Mouse (Mus musculus): ENCODE data around the gene 4933405L10Rik.

Gene 4933405L10Rik

DNA sequence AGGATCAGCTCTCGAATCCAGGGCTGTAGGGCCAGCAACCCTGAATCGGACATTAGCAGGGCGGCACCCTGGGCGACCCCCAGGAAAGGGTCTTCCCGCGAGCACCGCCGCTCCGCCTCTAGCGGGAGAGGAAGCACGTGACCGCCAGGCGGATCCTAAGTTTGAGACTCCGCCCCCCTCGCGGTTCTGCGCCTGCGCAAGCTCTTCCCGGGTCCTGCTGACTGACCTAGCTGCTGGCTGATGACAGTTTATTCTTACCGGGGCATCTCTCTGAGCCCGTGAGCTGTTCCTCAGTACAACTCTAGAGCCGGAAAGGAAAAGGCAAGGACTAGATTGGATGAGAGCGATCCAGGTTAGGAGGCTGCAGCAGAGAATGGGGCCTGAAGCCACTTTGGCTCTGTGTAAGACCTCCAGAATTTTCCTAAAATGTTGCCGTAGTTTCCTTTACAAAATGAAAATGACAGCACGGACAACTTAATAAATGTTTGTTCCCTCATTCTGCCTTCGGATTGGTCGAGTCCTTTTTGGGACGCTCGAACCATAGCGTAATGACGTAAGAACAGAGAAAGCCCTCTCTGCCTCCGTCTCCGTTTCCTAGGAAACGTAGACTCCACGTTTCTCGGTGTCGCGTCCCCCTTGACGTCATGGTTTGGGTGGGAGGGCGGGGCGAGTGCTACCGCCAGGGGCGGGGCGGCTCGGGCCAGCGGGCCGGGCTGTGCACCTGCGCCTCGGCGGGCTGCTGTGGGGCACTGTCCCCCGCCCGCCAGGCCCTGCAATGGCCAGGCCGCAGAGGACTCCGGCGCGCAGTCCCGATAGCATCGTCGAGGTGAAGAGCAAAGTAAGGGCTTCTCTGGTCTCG is 6.3 kb upstream of the 4933405L10Rik start, which contains the start of the genes Acd and Pard6a:
Acd (minus strand) TSS at position 137 of the 859 bp plus-strand sequence.
Pard6a (plus strand) TSS at position 183 of the 859 bp plus-strand sequence.
- peak; percentile 94 to 95 for DNase-seq (ENCODE audit: low spot score in 2 of 2)

DNA sequence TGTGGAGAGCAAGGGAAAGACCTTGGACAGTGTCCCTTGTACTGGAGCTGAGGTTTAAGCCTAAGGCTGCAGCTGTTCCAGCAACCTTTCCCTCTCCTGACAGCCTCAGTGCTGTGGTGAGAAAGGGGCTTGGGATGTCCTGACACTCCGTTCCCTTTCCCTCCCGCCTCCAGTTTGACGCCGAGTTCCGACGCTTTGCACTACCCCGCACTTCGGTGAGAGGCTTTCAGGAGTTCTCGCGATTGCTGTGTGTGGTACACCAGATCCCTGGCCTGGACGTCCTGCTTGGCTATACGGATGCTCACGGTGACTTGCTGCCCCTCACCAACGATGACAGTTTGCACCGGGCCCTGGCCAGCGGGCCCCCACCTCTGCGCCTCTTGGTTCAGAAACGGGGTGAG is 5.5 kb upstream of the 4933405L10Rik start:
- no peak for DNase-seq (ENCODE audit: low spot score in 2 of 2)

DNA sequence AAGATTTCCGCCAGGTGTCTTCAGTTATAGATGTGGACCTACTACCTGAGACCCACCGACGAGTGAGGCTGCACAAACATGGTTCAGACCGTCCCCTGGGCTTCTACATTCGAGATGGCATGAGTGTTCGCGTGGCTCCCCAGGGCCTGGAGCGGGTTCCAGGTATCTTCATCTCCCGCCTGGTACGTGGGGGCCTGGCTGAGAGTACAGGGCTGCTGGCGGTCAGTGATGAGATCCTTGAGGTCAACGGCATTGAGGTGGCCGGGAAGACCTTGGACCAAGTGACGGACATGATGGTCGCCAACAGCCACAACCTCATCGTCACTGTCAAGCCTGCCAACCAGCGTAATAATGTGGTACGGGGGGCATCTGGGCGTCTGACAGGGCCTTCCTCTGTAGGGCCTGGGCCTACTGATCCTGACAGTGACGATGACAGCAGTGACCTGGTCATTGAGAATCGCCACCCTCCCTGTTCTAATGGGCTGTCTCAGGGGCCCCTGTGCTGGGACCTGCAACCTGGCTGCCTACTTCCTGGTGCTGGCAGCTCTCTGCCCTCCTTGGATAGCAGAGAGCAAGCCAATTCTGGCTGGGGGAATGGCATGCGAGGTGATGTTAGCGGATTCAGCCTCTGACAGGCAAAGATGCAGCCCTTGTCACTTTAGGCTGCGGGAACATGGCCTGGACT is 4.6 kb upstream of the 4933405L10Rik start:
- no peak for DNase-seq (ENCODE audit: low spot score in 2 of 2)

DNA sequence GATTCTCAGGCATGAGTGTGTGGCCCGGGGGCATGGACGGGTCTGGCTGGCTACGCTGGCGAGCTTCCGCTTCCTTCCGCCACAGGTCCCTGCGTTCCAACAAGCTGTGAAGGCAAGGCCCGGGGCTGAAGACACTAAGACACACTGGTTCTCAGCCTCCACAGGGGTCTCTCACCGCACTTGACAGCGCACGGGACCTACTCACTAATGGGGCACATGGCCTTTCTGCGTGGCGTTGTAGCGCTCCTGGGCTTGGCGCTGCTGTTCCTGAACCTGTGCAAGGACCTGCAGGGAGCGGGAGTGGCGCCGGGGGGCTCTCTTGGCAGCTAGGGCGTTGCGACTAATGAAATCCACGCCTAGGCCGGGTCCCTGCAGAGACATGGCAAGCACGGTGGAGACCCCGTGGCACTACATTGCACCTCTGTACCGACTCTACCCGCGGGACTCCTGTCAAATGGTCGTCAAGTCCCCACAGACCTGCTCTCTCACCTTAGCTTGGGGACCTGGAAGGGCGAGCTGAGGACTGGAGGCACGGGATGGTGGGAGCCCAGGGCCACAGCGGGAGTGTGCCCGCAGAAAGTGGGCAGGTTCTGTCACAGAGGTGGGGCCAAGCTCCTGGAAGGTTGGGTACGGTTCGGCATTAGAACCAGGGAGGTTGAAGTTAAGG is 3.2 kb upstream of the 4933405L10Rik start:
- DNase-seq (ENCODE audit: low spot score in 2 of 2), result no peak

DNA sequence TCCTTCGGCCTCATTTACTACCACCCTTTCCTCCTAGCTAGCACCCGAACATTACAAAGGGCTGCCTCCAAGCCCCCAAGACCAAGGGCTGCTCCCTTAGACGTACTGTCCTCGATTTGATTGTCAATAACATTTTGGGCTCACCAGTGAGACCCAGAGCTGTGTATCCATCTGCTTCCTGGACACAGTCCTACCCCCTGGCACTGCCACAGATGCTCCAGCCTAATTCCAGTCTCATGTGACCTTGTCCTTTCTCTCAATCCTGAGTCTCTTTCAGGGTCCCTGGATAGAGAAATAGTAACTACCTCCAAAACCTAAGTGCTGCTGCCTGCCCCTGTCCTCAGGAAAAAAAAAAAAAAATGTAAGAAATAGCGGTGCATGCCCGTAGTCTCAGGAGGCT is 2.5 kb upstream of the 4933405L10Rik start:
- DNase-seq (ENCODE audit: low spot score in 2 of 2), result no peak

DNA sequence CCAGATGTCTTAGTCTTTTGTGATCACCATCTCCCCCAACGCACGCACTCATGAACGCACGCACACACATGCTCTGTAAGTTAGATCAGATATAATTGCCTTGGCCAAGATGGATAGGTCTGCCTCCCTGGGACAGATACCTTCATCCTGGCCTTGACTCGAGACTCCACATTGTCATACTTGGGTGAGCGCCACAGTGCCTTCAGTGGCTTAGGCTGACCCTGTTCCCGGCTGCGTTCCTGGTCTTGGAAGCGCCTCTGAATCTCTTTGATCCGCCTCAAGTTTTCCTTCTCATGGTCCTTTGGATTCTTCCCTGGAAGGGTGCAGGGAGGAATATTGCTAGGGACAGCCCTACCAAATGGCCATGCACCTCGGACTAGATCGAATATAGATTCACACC is 1.0 kb upstream of the 4933405L10Rik start:
- DNase-seq (ENCODE audit: low spot score in 2 of 2), result no peak

DNA sequence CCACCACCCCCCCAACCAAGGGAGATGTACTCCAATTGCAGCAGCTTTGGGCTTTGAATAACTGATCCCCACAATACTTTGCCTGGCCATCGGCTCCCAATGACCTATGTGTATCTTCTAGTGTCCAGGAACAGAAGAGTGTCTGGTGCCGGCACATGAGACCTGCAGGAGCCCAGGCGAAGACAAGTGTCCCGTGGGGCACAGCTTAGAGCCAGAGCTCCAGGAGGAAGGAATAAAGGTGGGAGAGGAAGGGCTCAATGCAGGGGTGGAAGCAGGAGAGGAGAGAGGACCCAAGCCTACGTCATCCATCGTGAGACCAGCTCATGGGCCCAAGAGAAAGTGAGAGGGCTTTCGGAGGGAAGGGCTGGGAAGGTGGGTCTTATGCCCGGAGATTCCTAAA is 1.2 kb downstream of the 4933405L10Rik start:
- DNase-seq (ENCODE audit: low spot score in 2 of 2), result no peak

DNA sequence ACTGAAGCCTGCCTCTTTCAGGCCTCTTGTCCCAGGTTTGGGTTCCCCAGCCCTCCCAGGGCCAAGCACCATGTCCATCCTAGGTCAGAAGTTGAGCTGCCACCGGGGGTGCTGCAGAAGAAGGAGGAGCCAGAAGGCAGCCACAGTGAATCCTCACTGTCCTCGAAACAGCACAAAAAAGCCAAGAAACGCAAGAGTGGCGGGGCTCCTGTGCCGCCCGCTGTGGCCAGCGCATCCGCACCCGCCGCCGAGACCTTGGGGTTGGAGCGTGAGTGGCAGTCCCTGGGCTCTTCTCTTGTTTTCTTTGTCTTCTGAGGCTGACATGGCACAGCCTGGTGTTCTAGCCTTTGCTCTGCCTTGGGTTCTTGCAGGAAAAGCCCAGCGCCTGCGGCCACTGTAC is 1.9 kb downstream of the 4933405L10Rik start:
- DNase-seq (ENCODE audit: low spot score in 2 of 2), result no peak

DNA sequence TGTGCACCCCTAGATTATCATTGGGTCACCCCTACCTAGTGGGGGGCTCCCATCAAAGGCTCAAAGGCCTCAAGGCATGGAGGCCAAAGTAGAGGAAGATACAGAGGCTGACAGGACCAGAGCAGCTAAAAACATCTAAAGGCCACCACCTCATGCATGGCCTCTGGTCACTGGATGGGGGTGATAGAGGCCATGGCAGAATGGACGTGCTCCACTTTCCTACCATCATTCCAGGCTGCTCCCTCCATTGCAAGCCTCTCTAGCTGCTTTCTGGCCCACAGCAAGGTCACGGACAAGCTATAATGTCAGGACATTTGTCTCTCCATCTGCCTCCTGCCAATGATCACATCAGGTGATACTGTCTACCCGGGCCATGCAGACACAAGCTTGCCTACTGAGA is 4.8 kb downstream of the 4933405L10Rik start:
- no peak for DNase-seq (ENCODE audit: low spot score in 2 of 2)

DNA sequence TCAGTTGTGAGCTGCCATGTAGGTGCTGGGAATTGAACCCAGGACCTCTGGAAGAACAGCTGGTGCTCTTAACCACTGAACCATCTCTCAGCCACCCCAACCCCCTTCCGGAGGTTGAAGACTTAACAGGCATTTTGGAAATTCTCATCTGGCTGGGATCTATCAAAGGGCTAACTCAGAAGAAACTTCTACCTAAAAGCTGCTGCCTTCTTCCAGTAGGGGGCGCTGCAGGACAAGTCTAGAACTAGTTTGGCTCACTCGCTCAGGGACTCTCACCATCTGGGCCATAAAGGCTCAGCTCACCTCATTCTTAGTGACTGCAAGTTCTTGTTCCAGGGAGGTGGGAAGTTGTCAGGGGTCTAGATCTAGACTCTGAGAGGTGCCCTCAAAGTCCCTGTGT is 6.7 kb downstream of the 4933405L10Rik start:
- peak; percentile 84 to 88 for DNase-seq (ENCODE audit: low spot score in 2 of 2)

DNA sequence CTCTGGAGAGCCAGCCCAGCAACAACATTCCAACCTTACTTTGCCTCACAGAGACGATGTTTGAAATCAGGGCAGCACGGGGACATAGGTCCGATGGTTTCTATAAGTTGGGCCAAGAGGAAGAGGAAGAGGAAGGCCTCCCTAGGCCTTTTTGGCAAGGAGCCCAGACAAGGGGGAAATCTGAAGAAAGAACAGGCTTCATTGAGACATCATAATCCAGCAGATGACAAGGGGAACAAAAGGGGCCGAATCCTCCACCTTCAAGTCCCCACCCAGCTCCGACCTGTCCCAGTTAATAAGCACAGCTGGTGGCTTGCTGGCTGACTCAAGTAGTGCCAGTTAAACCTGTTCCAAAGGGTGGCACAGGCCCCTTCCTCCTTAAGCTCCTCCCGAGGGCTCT is 7.6 kb downstream of the 4933405L10Rik start:
- DNase-seq (ENCODE audit: low spot score in 2 of 2), result no peak

DNA sequence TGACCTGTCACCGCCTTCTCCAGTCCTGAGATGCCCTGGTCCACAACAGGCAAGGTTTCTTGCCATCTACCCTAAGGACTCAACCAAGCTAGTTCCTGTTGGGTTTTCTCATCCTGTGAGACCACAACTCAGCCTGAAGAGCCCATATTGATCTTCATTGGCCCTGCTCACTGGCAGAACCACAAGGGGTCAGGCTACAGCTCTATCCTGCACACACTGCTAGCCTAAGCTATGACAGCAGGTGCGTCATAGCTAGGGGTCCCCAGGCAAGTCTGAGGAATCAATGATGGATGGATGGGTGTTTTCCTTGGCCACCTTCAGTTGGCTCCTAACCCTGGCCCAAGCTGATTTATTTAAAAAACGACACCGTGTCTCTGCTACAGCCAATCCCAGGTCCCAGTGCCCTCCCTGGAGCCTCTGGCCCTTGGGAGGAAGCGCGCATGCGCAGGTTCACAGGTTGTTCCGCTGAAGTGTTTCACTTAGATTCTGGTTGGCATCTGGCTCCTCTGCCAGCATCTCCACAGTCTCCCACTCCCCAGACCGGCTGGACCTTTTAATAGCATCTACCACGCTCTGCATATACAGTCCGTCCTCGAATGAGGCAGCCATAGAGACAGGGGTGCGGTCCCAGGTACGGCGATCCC is 9.0 kb downstream of the 4933405L10Rik start:
- DNase-seq (ENCODE audit: low spot score in 2 of 2), result no peak

DNA sequence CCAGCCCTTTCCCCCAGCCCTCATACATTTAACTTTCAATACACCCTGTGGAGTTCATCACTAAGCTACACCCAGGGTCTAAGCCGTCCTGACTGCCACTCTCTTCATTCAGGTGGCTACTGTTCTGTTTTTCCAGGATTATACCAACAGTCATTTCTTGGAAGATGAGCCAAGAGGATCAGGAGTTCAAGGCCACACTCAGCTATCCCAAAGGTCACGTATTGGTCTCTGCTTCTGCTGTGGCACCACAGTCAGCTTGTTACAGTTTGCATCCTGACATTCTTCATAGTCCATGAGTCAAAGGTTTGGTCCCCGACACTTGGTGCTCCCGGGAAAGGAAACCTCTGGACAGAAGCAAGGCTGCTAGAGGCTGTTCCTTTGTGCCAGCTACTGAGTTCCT is 12.2 kb downstream of the 4933405L10Rik start:
- DNase-seq (ENCODE audit: low spot score in 2 of 2), result no peak

DNA sequence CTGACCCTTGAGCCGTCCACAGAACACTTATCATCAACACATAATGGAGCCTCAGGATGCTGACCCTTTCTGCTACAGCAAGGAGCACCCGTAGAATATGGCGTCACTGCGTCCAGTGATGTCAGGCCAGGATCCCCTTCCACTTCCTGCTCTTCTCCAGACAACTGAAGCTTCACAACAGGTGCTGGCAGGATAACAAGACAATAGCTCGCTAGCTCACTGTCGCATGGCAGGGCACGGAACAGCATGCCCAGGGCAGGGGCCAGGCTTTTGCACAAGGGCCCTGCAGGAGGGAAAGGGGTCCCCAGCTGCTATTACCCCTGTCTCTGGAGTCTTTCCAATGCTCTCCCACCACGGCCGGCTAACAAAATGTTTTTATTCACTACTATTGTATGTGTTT is 15.4 kb downstream of the 4933405L10Rik start:
- DNase-seq (ENCODE audit: low spot score in 2 of 2), result no peak

DNA sequence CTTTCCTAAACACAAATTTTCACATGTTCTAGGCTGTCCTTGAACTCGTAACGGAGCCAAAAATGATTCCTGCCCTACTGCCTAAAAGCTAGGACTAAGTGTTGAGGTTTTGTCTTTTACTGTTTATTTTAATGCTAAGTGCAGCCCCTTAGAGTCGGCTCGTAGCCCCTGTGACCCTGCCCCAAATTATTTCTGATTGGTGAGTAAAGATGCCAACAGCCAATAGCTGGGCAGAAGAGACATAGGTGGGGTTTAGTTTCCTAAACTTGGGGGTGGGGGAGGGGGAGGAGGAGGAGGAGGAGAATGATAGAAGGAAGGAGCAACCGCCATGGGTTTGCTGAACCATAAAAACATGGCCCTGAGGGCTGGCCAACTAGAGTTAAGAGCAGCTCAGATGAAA is 18.3 kb downstream of the 4933405L10Rik start:
- no peak for DNase-seq (ENCODE audit: low spot score in 2 of 2)

DNA sequence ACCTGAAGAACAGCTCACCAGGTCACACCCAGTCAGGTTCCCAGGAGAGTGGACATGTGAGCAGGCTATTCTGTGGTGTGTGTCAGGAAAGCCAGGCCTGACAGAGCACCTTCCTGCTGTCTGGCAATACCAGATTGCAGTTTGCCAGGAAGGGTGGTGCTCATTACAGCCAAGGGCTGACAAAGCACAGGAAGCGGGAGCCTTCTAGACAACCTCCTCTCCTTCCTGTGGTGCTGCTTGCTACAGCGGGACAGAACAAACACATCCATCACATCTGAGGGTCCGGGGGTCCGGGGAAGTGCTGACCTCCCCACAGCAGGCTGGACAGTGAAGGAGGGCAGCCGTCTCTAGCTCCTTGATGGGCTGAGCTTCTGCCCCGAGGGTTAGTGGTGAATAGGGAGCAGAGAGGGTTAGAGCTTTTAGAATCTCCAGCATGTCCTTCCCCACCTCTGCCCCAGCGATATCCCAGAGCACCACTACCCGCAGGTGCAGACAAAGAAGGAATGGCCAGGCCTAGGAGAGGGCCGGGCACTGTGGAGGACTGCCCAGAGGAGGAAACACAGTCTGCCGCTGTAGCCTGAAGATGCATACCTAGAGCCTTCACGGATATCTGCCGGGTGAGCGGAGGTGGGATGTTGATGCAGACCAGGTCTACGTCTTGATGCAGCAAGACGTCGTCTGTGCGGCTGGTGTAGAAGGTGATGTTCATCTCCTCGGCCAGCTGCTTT is 20.1 kb downstream of the 4933405L10Rik start:
- DNase-seq (ENCODE audit: low spot score in 2 of 2), result no peak

DNA sequence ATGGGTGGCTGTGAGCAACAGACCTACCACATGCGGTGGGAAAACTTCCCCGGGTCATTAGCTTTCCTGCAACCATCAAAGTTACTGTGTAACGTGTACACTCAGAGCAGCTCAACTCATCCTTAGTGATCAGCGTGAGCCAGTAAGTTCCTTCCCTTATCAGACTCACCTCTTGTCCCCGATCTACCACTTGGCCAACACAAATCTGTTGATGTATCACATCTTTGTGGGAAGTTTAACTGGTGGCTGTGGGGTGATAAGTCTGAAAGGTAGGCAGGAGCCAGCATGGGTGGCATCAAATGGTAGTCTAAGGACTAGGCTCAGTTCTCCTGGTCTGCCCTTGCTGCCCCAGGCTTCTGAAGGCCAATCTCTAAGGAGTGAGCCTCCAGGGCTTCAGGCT is 24.7 kb downstream of the 4933405L10Rik start:
- DNase-seq (ENCODE audit: low spot score in 2 of 2), result no peak

DNA sequence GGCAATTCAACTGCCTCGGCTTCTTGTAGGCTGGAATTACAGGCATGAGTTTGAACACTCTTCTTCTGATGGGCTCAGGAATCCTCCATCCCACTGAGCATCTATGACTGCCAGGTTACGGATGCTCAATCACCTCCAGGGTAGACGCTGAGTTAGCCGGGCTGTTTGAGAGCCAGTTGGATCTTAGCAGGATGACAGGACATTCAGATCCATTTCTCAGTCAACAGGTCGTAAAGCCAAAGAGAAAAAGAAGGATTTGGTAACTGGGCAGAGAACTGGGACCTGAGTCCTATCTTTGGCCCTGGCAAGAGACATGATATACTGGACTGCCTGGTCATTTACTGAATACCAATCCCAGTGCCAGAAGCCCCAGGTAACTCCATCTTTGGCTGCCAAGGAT is 31.8 kb downstream of the 4933405L10Rik start:
- DNase-seq (ENCODE audit: low spot score in 2 of 2), result no peak

DNA sequence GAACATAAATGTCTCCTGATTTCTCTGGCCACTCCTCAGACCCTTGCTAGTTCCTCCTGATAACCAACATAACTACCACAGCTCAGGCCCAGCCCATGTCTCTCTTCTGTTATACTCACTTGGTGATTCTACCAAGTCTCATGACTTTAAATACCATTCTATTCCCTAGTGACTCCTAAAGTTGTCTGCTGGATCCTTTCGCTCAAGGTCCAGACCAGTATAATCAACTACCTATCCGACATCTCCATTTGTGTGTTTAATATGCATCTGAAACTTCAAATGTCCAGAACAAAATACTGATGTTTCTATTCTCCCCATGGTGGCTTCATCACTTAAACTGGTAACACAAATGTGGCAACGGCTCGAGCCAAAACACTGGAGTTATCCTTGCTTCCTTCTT is 35.8 kb downstream of the 4933405L10Rik start:
- DNase-seq (ENCODE audit: low spot score in 2 of 2), result no peak

DNA sequence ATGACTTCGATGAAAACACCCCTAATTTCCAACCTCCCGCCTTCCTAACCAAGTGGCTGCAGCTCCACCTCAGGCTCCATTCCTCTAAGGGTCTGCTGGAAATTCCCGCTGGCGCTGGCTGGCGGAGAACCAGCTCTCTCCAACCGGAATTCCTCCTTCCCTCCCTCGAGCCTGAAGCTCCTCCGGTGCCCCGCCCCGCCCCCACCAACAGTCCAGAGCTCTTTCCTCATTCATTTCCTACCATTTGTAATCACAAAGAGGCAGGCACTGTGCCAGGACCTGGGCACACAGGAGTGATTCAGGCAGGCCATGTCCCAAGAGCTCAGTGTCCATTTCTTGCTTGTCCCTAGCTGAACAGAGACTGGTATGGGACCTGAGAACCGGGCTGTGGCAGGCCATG is 43.2 kb downstream of the 4933405L10Rik start:
- no peak for DNase-seq (ENCODE audit: low spot score in 2 of 2)

DNA sequence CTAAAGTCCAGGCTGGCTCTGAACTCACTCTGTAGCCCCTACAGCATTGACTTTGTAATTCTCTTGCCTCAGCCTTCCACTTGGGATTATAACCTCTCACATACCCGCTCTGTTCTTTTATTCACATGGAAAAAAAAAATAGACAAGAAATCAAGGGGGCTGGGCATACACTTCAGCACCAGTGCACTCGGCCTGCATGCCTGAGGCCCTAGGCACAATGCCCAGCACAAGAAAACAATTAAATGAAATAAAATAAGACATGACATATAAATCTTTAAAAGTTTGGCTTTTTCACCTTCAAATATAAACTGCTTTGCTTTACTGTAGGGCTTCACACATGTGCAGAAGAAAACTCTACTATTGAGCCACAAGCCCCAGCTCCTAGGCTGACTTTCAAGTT is 46.5 kb downstream of the 4933405L10Rik start:
- no peak for DNase-seq (ENCODE audit: low spot score in 2 of 2)

All from natural killer cell, adult 2 months (primary cell).